Mouse (Mus musculus) G1E (cell line): Measurements from ENCODE around the gene Tusc2. TPM values are rescaled to one million over a fixed set of nuclear protein-coding genes. Genes with fewer than 3 reads are reported as not detected.

Experiments used
- ATAC-seq: 2 replicates; pipeline ENCODE4 v1.8.0; 2016; ENCODE audit warnings: mild to moderate bottlenecking; ENCODE audit not compliant: insufficient number of reproducible peaks, poor library complexity, low FRiP score, severe bottlenecking; ENCODE audit errors: extremely low read depth
- DNase-seq: peaks from one replicate; pipeline ENCODE4 v3.0.0; 2012; ENCODE audit warnings: low spot score
- H3K27me3 ChIP-seq: 2 replicates; pipeline ENCODE4 v1.6.1; 2012; ENCODE audit warnings: mild to moderate bottlenecking, low read length, inconsistent platforms; ENCODE audit not compliant: insufficient read depth
- H3K36me3 ChIP-seq: replicated peaks from 2 replicates; pipeline ENCODE3; 2012; ENCODE audit warnings: mild to moderate bottlenecking, inconsistent platforms
- H3K4me1 ChIP-seq: 2 replicates; pipeline ENCODE4 v1.6.1; 2012; ENCODE audit warnings: low read depth, low read length, inconsistent platforms, mixed read lengths; ENCODE audit not compliant: insufficient read depth
- H3K4me3 ChIP-seq: 2 replicates; pipeline ENCODE4 v1.5.1; 2012; ENCODE audit warnings: low read depth, mild to moderate bottlenecking, inconsistent platforms, low read length, moderate library complexity, mixed read lengths
- H3K9me3 ChIP-seq: replicated peaks from 2 replicates; pipeline ENCODE4 v1.6.1; 2012; ENCODE audit warnings: inconsistent platforms
- CTCF ChIP-seq: IDR thresholded peaks from 2 replicates; pipeline ENCODE4 v1.5.1; 2012; ENCODE audit warnings: low read depth, low read length, inconsistent platforms, mixed read lengths
- GATA1 ChIP-seq: IDR thresholded peaks from 2 replicates; pipeline ENCODE4 v1.6.1; 2012; ENCODE audit warnings: borderline replicate concordance, low read length, inconsistent platforms, mixed read lengths
- GATA2 ChIP-seq: IDR thresholded peaks from 2 replicates; pipeline ENCODE4 v1.6.1; 2012; ENCODE audit warnings: low read depth, low read length, inconsistent platforms, borderline replicate concordance
- POLR2AphosphoS5 ChIP-seq: IDR thresholded peaks from 2 replicates; pipeline ENCODE4 v1.6.1; 2012; ENCODE audit warnings: low read depth, low read length, inconsistent platforms; ENCODE audit not compliant: insufficient replicate concordance
- TAL1 ChIP-seq: conservative IDR thresholded peaks from 2 replicates; pipeline ENCODE4 v1.6.1; 2012; ENCODE audit warnings: low read depth, low read length, inconsistent platforms, mixed read lengths
- polyA plus RNA-seq: library from polyadenylated mRNA; stranded (reverse); fragments of >175 nt; gene quantifications from 2 replicates; pipeline ENCODE4 v1.2.3, GENCODE M21; 2012
- total RNA-seq, 2 experiments: library from RNA; stranded (forward) in 1 of 2; stranded (reverse) in 1 of 2; fragments of 200-1000 nt in 1 of 2; fragments of >200 nt in 1 of 2; fragmentation: Nextera tagmentation in 1 of 2; gene quantifications; 2 replicates each; pipeline ENCODE4 v1.2.3; 2014 to 2017

The Tusc2 gene
- total and polyA plus RNA-seq, 3 experiments = 16.0 to 33.1 (median 24.4) TPM

GRCm38 (mm10) chr9:107578587-107578986 is 15.5 kb downstream of the Tusc2 start, which contains the start of gene Naa80:
Gene Naa80 (plus strand): TSS chr9:107578887.
- H3K36me3 ChIP-seq = peaks cover 34% of the 10 kb centered on the region
- TF ChIP-seq GATA2 (no peak), GATA1 (no peak), TAL1 (no peak), POLR2AphosphoS5 (no peak), CTCF (no peak)
- peaks cover 79% of the 10 kb centered on the region for H3K4me1 ChIP-seq
- DNase-seq (no peak), ATAC-seq (no peak)
- no peaks in the 10 kb centered on the region for H3K27me3 ChIP-seq
- H3K4me3 ChIP-seq = no peak within 1 kb of the TSS
- H3K9me3 ChIP-seq = no peaks in the 10 kb centered on the region

- H3K27me3 ChIP-seq = no peaks in the 10 kb centered on the region
- no peak for ATAC-seq
- H3K9me3 ChIP-seq = no peaks in the 10 kb centered on the region
- no peak overlapping the region for H3K4me3 ChIP-seq
- H3K36me3 ChIP-seq = peaks cover 40% of the 10 kb centered on the region
- H3K4me1 ChIP-seq = peaks cover 86% of the 10 kb centered on the region
- no peak for DNase-seq
- TF ChIP-seq GATA1 = no peak
- TF ChIP-seq TAL1 = no peak
- no peak for TF ChIP-seq CTCF
- TF ChIP-seq POLR2AphosphoS5 = no peak
- no peak for TF ChIP-seq GATA2
These were observed 16.2 kb downstream of the Tusc2 start for GRCm38 (mm10) chr9:107579023-107579900.

GRCm38 (mm10) chr9:107580501-107581317 is 17.7 kb downstream of the Tusc2 start, which contains the start of gene Hyal3:
Gene Hyal3 (plus strand): TSS chr9:107580818.
- TF ChIP-seq POLR2AphosphoS5 (no peak), GATA2 (no peak)
- peaks cover 53% of the 10 kb centered on the region for H3K36me3 ChIP-seq
- DNase-seq (peak; percentile 73), ATAC-seq (peak; percentile 81)
- no peaks in the 10 kb centered on the region for H3K27me3 ChIP-seq
- H3K4me1 ChIP-seq = peaks cover 91% of the 10 kb centered on the region
- no peaks in the 10 kb centered on the region for H3K9me3 ChIP-seq
- peak within 1 kb of the TSS; percentile 83 for H3K4me3 ChIP-seq

GRCm38 (mm10) chr9:107581584-107581983 is 18.5 kb downstream of the Tusc2 start:
- no peaks in the 10 kb centered on the region for H3K27me3 ChIP-seq
- TF ChIP-seq GATA1 (no peak), POLR2AphosphoS5 (no peak), TAL1 (no peak), CTCF (no peak), GATA2 (no peak)
- H3K4me3 ChIP-seq = peak overlapping the region; percentile 83
- peaks cover 57% of the 10 kb centered on the region for H3K36me3 ChIP-seq
- no peak for ATAC-seq
- H3K4me1 ChIP-seq = peaks cover 92% of the 10 kb centered on the region
- DNase-seq = no peak
- no peaks in the 10 kb centered on the region for H3K9me3 ChIP-seq

GRCm38 (mm10) chr9:107582509-107583062 is 19.5 kb downstream of the Tusc2 start:
- no peaks in the 10 kb centered on the region for H3K9me3 ChIP-seq
- H3K27me3 ChIP-seq = no peaks in the 10 kb centered on the region
- peaks cover 57% of the 10 kb centered on the region for H3K36me3 ChIP-seq
- H3K4me1 ChIP-seq = peaks cover 84% of the 10 kb centered on the region
- no peak for DNase-seq
- H3K4me3 ChIP-seq = peak overlapping the region; percentile 83; the same call in 1 of the 2 replicates
- no peak for ATAC-seq
- TF ChIP-seq POLR2AphosphoS5 (no peak), GATA1 (no peak), TAL1 (no peak), GATA2 (no peak), CTCF (no peak)

GRCm38 (mm10) chr9:107583174-107583573 is 20.1 kb downstream of the Tusc2 start:
- no peaks in the 10 kb centered on the region for H3K27me3 ChIP-seq
- H3K36me3 ChIP-seq = peaks cover 52% of the 10 kb centered on the region
- peak overlapping the region; percentile 83; the same call in 1 of the 2 replicates for H3K4me3 ChIP-seq
- no peak for ATAC-seq
- no peak for DNase-seq
- peaks cover 82% of the 10 kb centered on the region for H3K4me1 ChIP-seq
- no peaks in the 10 kb centered on the region for H3K9me3 ChIP-seq
- no peak for TF ChIP-seq GATA2
- TF ChIP-seq GATA1 = no peak
- no peak for TF ChIP-seq TAL1
- no peak for TF ChIP-seq CTCF
- no peak for TF ChIP-seq POLR2AphosphoS5
